Mouse (Mus musculus) forebrain, embryonic 16.5 days (tissue): ENCODE results near the gene 6030445D17Rik. TPM values are rescaled to one million over a fixed set of nuclear protein-coding genes. Genes with fewer than 3 reads are reported as not detected.
A peak's percentile ranks its signal among the peaks of the same experiment; 100 is the strongest.

Experiments
- ATAC-seq: fragments of 200-750 bp; cut with Nextera tagmentation; 2 replicates; pipeline ENCODE4 v1.8.0; 2017; ENCODE audit warnings: mild to moderate bottlenecking, moderate library complexity
- H3K27ac ChIP-seq: fragments of 300-500 bp; sonication (generic); 2 replicates; pipeline ENCODE4 v1.5.1; 2014; ENCODE audit warnings: low read length, control low read depth
- H3K27me3 ChIP-seq: fragments of 300-500 bp; sonication (generic); replicated peaks from 2 replicates; pipeline ENCODE4 v1.6.1; 2014; ENCODE audit warnings: low read length; ENCODE audit not compliant: control insufficient read depth, insufficient read depth
- H3K36me3 ChIP-seq: fragments of 300-500 bp; sonication (generic); 2 replicates; pipeline ENCODE4 v1.6.1; 2014; ENCODE audit not compliant: control insufficient read depth, insufficient read depth
- H3K4me1 ChIP-seq: fragments of 300-500 bp; sonication (generic); replicated peaks from 2 replicates; pipeline ENCODE4 v1.6.1; 2014; ENCODE audit warnings: low read length; ENCODE audit not compliant: control insufficient read depth, insufficient read depth
- H3K4me2 ChIP-seq: fragments of 300-500 bp; sonication (generic); 2 replicates; pipeline ENCODE4 v1.6.1; 2014; ENCODE audit warnings: mild to moderate bottlenecking, low read length, control low read depth
- H3K4me3 ChIP-seq: fragments of 300-500 bp; sonication (generic); replicated peaks from 2 replicates; pipeline ENCODE4 v1.5.1; 2014; ENCODE audit warnings: mild to moderate bottlenecking, low read length, control low read depth
- H3K9ac ChIP-seq: fragments of 300-500 bp; sonication (generic); replicated peaks from 2 replicates; pipeline ENCODE4 v1.6.1; 2014; ENCODE audit warnings: low read depth, low read length, control low read depth
- H3K9me3 ChIP-seq: fragments of 300-500 bp; sonication (generic); 2 replicates; pipeline ENCODE4 v1.6.1; 2016; ENCODE audit warnings: low read length; ENCODE audit not compliant: control insufficient read depth
- WGBS: fragments of 180-500 bp; shearing (Covaris S2); extraction: QIAGEN DNeasy Blood & Tissue Kit; methylation state at CpG from one replicate; pipeline ENCODE4 v1.1.7; 2014; 5-methylcytosine and 5-hydroxymethylcytosine counted together
- polyA plus RNA-seq: library from polyadenylated mRNA; unstranded; fragments of >200 nt; fragmentation: Nextera tagmentation; extraction: Ambion mirVana; gene quantifications from 2 replicates; pipeline ENCODE4 v1.2.1, GENCODE M21; 2015

6030445D17Rik gene
- polyA plus RNA-seq, 1 experiment from 2014 or later, result 0.15 TPM

DNA sequence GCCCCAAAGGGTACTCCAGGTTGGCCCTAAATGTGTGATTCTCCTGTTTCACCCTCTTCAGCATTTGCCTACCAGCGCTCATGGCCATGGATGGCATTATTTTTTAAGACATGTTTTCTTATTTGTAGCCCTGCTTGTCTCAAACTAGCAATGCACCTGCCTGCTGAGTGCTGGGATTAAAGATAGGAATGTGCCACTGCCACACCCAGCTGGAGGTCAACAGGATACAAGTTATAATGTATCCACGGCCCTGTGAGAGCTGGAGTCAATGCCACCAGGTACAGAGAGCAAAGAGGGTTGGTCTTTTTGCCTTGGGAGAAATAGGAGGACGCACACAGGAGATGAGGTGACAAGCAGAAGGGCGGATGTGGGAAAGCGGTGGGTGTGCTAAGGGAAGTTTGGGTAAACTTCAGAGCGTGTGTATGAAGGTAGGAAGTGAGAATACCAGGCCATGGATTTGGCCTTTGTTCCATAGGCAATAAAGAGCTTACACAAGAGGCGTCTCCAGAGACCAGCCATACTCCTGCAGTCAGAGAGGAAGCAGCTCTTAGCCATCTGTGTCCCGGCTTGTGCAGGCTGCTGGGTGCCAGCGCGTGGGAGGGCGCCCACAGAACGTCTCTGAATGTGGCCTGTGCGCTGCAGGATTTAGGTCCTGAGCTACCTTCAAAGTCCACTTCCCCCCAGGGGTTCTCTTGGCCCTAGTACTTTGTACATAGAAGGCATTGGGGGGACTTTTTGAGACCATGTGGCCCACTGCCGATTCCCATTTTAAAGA lies 6.7 kb downstream of the 6030445D17Rik start:
- Histone ChIP-seq H3K9me3 (no peaks in the 10 kb centered on the region), H3K4me3 (no peak overlapping the region), H3K27me3 (0 out of 2 replicates have a peak, but pooled peaks cover 7% of the 10 kb centered on the region), H3K4me2 (no peak overlapping the region), H3K27ac (no peak overlapping the region; the same call in 1 of the 2 replicates), H3K36me3 (no peaks in the 10 kb centered on the region), H3K4me1 (peaks cover 23% of the 10 kb centered on the region), H3K9ac (no peak overlapping the region)
- no peak for ATAC-seq
- WGBS, result 73% methylated on average over 14 of the region's 14 CpGs

- Histone ChIP-seq H3K4me3 (peak within 1 kb of the TSS; percentile 91), H3K9ac (peak within 1 kb of the TSS; percentile 85), H3K27me3 (0 out of 2 replicates have a peak, but pooled peaks cover 2% of the 10 kb centered on the region), H3K36me3 (no peaks in the 10 kb centered on the region), H3K4me2 (peak within 1 kb of the TSS; percentile 74), H3K4me1 (peaks cover 24% of the 10 kb centered on the region), H3K9me3 (no peaks in the 10 kb centered on the region), H3K27ac (peak within 1 kb of the TSS; percentile 94)
- 2% methylated on average over 35 of the region's 36 CpGs for WGBS
- ATAC-seq, result peak; percentile 96
Measured at GRCm38 (mm10) chr4:136469371-136469903, 7.4 kb downstream of the 6030445D17Rik start, which contains the start of gene Luzp1. Gene Luzp1 (plus strand): TSS chr4:136469761.

DNA sequence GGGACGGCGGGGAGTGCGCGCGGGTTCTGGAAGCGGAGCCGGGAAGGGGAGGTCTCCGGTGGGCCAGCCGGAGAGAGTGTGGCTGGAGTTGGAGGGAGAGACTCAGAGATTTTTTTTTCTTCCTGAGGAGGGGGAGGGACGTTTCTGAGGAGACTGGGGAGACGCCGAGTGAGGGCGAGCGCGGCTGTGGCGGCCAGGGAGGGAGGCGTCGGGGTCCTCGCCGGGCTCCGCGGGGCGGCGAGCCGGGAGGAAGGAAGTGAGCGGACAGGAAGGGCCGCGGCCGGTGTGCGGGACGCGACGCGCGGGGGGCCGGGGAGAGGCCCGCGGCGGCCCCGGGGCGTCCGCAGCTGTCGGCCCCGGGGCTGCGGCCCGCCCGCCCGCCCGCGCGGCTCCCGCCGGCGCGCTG lies 7.9 kb downstream of the 6030445D17Rik start:
- Histone ChIP-seq H3K9ac (peak overlapping the region; percentile 85), H3K4me1 (peaks cover 24% of the 10 kb centered on the region), H3K9me3 (no peaks in the 10 kb centered on the region), H3K27me3 (no peaks in the 10 kb centered on the region), H3K4me3 (peak overlapping the region; percentile 91), H3K27ac (peak overlapping the region; percentile 94), H3K36me3 (no peaks in the 10 kb centered on the region), H3K4me2 (peak overlapping the region; percentile 74)
- 0% methylated on average over 15 of the region's 55 CpGs for WGBS
- ATAC-seq, result peak; percentile 85

- H3K9ac ChIP-seq, result peak overlapping the region; percentile 85
- H3K4me1 ChIP-seq, result peaks cover 24% of the 10 kb centered on the region
- no peaks in the 10 kb centered on the region for H3K36me3 ChIP-seq
- H3K4me3 ChIP-seq, result peak overlapping the region; percentile 91
- H3K9me3 ChIP-seq, result no peaks in the 10 kb centered on the region
- ATAC-seq, result peak; percentile 21
- peak overlapping the region; percentile 74 for H3K4me2 ChIP-seq
- WGBS, result under 1% methylated on average over 49 of the region's 58 CpGs
- no peaks in the 10 kb centered on the region for H3K27me3 ChIP-seq
- H3K27ac ChIP-seq, result peak overlapping the region; percentile 94
Measured at GRCm38 (mm10) chr4:136470347-136471071, 8.5 kb downstream of the 6030445D17Rik start.

- no peaks in the 10 kb centered on the region for H3K9me3 ChIP-seq
- ATAC-seq, result no peak
- H3K4me3 ChIP-seq, result no peak overlapping the region
- H3K27ac ChIP-seq, result no peak overlapping the region
- WGBS, result 94% methylated on average over 1 of the region's 1 CpGs
- no peaks in the 10 kb centered on the region for H3K36me3 ChIP-seq
- no peak overlapping the region for H3K4me2 ChIP-seq
- H3K9ac ChIP-seq, result no peak overlapping the region
- no peaks in the 10 kb centered on the region for H3K27me3 ChIP-seq
- H3K4me1 ChIP-seq, result peaks cover 8% of the 10 kb centered on the region; the same call in 1 of the 2 replicates
Measured at GRCm38 (mm10) chr4:136476692-136477091, 14.6 kb downstream of the 6030445D17Rik start.

- Histone ChIP-seq H3K4me1 (no peaks in the 10 kb centered on the region), H3K9ac (no peak overlapping the region), H3K27me3 (no peaks in the 10 kb centered on the region), H3K4me3 (no peak overlapping the region), H3K4me2 (no peak overlapping the region), H3K9me3 (no peaks in the 10 kb centered on the region), H3K27ac (no peak overlapping the region), H3K36me3 (no peaks in the 10 kb centered on the region)
- WGBS, result 94% methylated on average over 2 of the region's 2 CpGs
- ATAC-seq, result no peak
Measured at GRCm38 (mm10) chr4:136486549-136486948, 24.5 kb downstream of the 6030445D17Rik start.

DNA sequence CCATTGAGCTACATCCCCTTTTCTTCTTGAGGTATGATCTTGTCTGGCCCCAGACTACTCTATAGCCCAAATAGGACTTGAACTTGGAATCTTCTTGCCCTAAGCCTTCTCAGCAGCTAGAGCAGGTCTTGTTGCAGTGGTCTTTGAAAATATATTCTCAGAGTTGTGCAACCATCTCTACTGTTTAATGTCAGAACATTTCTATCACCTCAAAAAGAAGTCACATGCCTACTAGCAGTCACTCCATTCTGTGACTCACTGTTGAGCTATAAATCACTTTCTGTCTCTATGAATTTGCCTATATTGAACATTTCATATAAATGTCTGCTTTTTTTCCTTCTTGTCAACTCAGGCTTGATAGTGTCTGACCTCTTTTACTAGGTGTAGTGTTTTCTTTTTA lies 33.9 kb downstream of the 6030445D17Rik start:
- Histone ChIP-seq H3K36me3 (no peaks in the 10 kb centered on the region), H3K27ac (no peak overlapping the region), H3K4me3 (no peak overlapping the region), H3K9ac (no peak overlapping the region), H3K4me2 (no peak overlapping the region), H3K27me3 (no peaks in the 10 kb centered on the region), H3K9me3 (no peaks in the 10 kb centered on the region), H3K4me1 (no peaks in the 10 kb centered on the region)
- no peak for ATAC-seq

- Histone ChIP-seq H3K4me1 (no peaks in the 10 kb centered on the region), H3K27me3 (no peaks in the 10 kb centered on the region), H3K4me2 (no peak overlapping the region), H3K36me3 (no peaks in the 10 kb centered on the region), H3K4me3 (no peak overlapping the region), H3K9me3 (no peaks in the 10 kb centered on the region), H3K27ac (no peak overlapping the region), H3K9ac (no peak overlapping the region)
- no peak for ATAC-seq
- WGBS, result 67% methylated on average over 2 of the region's 2 CpGs
Measured at GRCm38 (mm10) chr4:136505426-136506215, 43.6 kb downstream of the 6030445D17Rik start.
